Mouse (Mus musculus) C3H10T1/2 (cell line): ENCODE measurements around the gene Gjb6. TPM values are rescaled to one million over a fixed set of nuclear protein-coding genes. Genes with fewer than 3 reads are reported as not detected.

Experiments used
- polyA plus RNA-seq, 2 experiments: library from polyadenylated mRNA; unstranded; fragments of >200 nt; fragmentation: generic; extraction: Trizol; gene quantifications; one replicate each; pipeline ENCODE4 v1.2.1; 2012; ENCODE audit warnings: missing spikeins in 2 of 2

Gjb6 gene
- polyA plus RNA-seq, result not detected

DNA sequence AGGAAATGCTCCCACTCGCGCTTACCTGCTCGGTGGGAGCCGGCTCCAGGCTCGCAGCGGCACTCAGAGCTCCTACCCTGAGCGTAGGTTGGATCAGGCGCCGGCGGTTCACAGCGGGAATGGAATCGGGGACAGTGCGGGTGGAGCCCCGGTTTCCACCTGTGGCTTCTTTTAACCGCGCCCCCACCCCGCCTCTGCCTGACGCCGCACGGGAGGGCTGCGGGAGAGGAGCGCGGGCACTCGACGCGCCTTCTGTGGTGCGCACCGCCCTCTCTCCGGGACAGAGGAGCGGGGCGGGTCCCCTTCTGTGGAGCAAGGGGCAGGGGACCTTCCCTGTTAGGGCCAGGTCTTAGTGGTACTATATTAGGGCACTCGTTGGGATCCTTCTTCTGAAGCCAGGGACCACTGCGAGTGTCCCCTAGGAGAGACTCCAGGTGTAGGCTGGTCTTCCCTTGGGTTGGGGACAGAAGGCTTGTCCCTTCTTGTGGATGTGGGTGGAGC is at the start of gene Gjb6:
Gene Gjb6 (minus strand): TSS at position 451 of the 501 bp plus-strand sequence.

DNA sequence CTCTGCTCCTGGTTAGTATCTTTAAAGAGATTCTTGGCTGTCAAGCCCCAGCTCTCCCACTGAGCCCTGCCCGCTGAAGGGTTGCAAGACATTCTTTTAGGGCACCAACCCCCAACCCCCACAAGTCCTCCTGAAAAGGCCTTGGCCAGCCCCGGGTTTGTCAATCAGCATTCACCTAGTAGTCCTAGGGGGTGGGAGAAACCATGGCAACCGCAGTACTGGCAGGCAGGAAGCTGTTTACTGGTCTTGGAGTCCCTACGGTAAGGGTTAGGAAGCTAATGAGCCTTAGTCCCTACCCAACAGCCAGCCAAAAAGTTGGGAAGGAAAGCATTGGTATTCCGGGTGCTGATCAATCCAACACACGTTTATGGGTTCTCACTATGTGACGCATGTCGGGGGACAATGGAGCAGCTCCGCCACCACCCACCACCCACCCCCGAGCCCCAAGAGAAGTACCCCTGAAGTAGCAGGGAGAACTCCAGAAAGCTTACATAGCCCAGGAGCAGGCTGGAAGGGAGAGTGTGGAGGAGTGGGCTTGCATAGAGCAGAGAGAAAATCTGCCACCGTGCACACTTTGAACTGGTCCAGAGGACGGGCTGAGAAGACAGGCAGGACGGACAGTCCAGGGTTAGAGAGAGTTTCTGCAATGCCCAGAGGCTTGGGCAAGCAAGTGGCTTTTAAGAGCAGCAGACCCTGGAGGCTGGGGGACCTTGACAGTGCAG is 17.4 kb downstream of the Gjb6 start, which contains the start of gene Gm4491:
Gene Gm4491 (minus strand): TSS at position 61 of the 722 bp plus-strand sequence.

DNA sequence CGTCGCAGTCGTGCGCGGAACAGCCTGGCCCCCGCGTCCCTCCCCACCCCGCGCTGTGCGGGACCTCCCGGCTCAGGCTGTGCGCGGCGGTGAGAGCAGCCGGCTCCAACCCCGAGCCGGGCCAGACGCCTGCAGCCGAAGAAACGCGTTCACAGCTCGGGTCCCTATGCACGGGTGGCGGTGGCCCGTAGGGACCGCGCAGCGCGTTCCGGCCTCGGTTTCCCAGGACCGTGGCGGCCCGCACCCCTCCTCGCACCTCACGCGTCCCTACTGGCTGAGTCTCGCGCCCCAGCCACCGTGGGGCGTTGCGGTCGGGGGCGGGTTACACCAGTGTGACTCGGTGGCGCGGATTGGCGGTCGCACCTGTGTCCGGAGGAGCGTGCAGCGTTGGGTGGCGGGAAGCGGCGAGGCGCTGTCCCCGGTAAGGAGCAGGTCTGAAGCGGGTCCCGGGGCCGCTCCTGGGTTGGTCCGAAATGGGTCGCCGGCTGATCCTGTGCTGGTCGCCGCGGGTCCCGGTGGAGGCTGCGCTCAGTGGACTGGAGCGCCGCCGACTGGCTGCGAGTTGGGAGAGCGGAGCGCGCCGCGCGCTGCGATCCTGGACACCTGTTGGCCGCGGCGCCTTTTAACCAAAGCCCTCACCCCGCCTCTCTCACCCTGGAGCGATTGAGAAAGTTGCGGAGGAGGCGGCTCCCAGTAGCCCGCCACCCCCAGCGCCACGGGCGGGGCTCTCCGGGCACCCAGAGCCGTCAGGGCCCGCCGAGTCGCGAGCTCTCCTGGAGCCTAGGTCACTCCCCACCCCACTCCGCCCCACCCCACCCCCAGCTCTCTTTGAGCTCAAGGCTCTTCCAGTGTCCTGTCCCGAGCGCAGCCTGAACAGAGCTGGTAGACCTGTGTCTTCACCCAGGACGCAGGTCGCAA is 29.0 kb downstream of the Gjb6 start, which contains the start of gene Gjb2:
Gene Gjb2 (minus strand): TSS at position 597 of the 918 bp plus-strand sequence.

Other genes starting within 250 kb of the Gjb6 start
- gene Zmym2, start 247.0 kb downstream of the Gjb6 start, polyA plus RNA-seq, result 1 to 10 TPM in 1 of 2 experiments, under 1 TPM in 1; 0.25 to 3.2 TPM
- not detected for gene Gja3, start 75.5 kb downstream of the Gjb6 start, polyA plus RNA-seq
- not detected for gene Gjb2, start 28.9 kb downstream of the Gjb6 start, polyA plus RNA-seq
- not detected for gene Gm4491, start 17.7 kb downstream of the Gjb6 start, polyA plus RNA-seq